Mouse (Mus musculus): ENCODE measurements around the gene Gm28047. TPM values are rescaled to one million over a fixed set of nuclear protein-coding genes. Genes with fewer than 3 reads are reported as not detected.

The Gm28047 gene
- polyA plus RNA-seq, 1 experiment = not detected

- DNase-seq = no peak
- peaks cover 6% of the 10 kb centered on the region for H3K4me1 ChIP-seq (ENCODE audit: control insufficient read depth, insufficient read depth, low read length)
- WGBS = 82% methylated on average over 19 of the region's 19 CpGs
- no peak overlapping the region for H3K4me3 ChIP-seq (replicated peaks; ENCODE audit: insufficient read depth, low read depth, low read length)
- H3K27ac ChIP-seq (ENCODE audit: insufficient read depth, low read length) = no peak overlapping the region
- TF ChIP-seq CTCF (IDR thresholded peaks at IDR 0.05; ENCODE audit: borderline replicate concordance, insufficient read depth, low read depth, low read length) (no peak), POLR2A (IDR thresholded peaks at IDR 0.05; ENCODE audit: borderline replicate concordance, insufficient read depth, low read length) (no peak)
- H3K27me3 ChIP-seq (ENCODE audit: control insufficient read depth, insufficient read depth, low read length) = no peaks in the 10 kb centered on the region
These were observed 123.6 kb downstream of the Gm28047 start for GRCm38 (mm10) chr15:102501084-102501814.

DNA sequence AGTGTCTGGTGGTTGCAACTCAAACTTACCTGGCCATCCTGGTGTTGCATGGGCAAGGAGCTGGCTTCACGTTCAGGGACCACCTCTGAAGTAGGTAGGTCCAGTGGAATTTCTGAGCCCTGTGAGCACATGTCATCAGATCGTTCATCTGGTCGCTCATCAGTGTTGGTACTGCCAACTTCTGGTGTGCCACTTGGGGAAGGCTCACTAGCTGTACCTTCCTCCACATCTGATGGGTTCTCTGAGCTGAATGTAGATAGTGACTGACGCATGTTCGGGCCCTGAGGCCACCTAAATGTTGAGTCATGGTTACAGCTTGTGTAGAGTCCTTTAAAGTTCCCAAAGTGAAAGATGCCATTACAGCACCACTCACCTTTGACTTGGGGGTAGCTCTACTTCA, 124.4 kb downstream of the Gm28047 start:
- H3K27me3 ChIP-seq (ENCODE audit: control insufficient read depth, insufficient read depth, low read length) = no peaks in the 10 kb centered on the region
- H3K4me3 ChIP-seq (replicated peaks; ENCODE audit: insufficient read depth, low read depth, low read length) = no peak overlapping the region
- WGBS = 69% methylated on average over 5 of the region's 5 CpGs
- no peak overlapping the region for H3K27ac ChIP-seq (ENCODE audit: insufficient read depth, low read length)
- H3K4me1 ChIP-seq (ENCODE audit: control insufficient read depth, insufficient read depth, low read length) = peaks cover 4% of the 10 kb centered on the region
- DNase-seq = no peak
- TF ChIP-seq POLR2A (IDR thresholded peaks at IDR 0.05; ENCODE audit: borderline replicate concordance, insufficient read depth, low read length) = no peak

GRCm38 (mm10) chr15:102499851-102500250, 125.0 kb downstream of the Gm28047 start:
- Histone ChIP-seq H3K27me3 (ENCODE audit: control insufficient read depth, insufficient read depth, low read length) (no peaks in the 10 kb centered on the region), H3K4me3 (replicated peaks; ENCODE audit: insufficient read depth, low read depth, low read length) (no peak overlapping the region), H3K27ac (ENCODE audit: insufficient read depth, low read length) (no peak overlapping the region), H3K4me1 (ENCODE audit: control insufficient read depth, insufficient read depth, low read length) (no peaks in the 10 kb centered on the region; the same call in none of the 2 replicates)
- TF ChIP-seq POLR2A (IDR thresholded peaks at IDR 0.05; ENCODE audit: borderline replicate concordance, insufficient read depth, low read length) = no peak
- TF ChIP-seq CTCF (IDR thresholded peaks at IDR 0.05; ENCODE audit: borderline replicate concordance, insufficient read depth, low read depth, low read length) = no peak
- no peak for DNase-seq
- WGBS = 79% methylated on average over 6 of the region's 6 CpGs

GRCm38 (mm10) chr15:102499370-102499769, 125.5 kb downstream of the Gm28047 start:
- no peak for TF ChIP-seq CTCF (IDR thresholded peaks at IDR 0.05; ENCODE audit: borderline replicate concordance, insufficient read depth, low read depth, low read length)
- no peak for TF ChIP-seq POLR2A (IDR thresholded peaks at IDR 0.05; ENCODE audit: borderline replicate concordance, insufficient read depth, low read length)
- no peak overlapping the region for H3K27ac ChIP-seq (ENCODE audit: insufficient read depth, low read length)
- H3K4me3 ChIP-seq (replicated peaks; ENCODE audit: insufficient read depth, low read depth, low read length) = no peak overlapping the region
- 40% methylated on average over 3 of the region's 3 CpGs for WGBS
- no peaks in the 10 kb centered on the region for H3K27me3 ChIP-seq (ENCODE audit: control insufficient read depth, insufficient read depth, low read length)
- no peak for DNase-seq
- no peaks in the 10 kb centered on the region; the same call in none of the 2 replicates for H3K4me1 ChIP-seq (ENCODE audit: control insufficient read depth, insufficient read depth, low read length)

DNA sequence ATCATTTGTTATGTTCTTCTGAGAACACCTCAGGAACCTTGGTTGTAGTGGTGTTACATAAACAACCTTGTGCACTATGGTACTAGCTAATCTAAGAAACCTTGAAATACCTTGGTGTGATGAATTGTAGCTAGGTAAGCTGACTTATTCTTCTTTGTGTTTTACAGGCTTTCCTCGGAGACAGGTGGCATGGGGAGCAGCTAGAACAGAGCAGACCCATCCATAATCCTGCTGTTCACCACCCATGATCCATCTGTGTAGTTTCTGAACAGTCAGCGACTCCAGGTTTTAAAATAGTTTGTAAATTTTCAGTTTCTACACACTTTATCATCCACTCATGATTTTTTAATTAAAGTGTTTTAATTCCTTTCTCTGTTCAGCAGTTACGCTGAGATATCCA, 126.5 kb downstream of the Gm28047 start:
- WGBS = 45% methylated on average over 3 of the region's 3 CpGs
- Histone ChIP-seq H3K27me3 (ENCODE audit: control insufficient read depth, insufficient read depth, low read length) (no peaks in the 10 kb centered on the region), H3K4me1 (ENCODE audit: control insufficient read depth, insufficient read depth, low read length) (peaks cover 3% of the 10 kb centered on the region), H3K4me3 (replicated peaks; ENCODE audit: insufficient read depth, low read depth, low read length) (no peak overlapping the region), H3K27ac (ENCODE audit: insufficient read depth, low read length) (no peak overlapping the region)
- TF ChIP-seq CTCF (IDR thresholded peaks at IDR 0.05; ENCODE audit: borderline replicate concordance, insufficient read depth, low read depth, low read length) (no peak), POLR2A (IDR thresholded peaks at IDR 0.05; ENCODE audit: borderline replicate concordance, insufficient read depth, low read length) (no peak)
- no peak for DNase-seq

- WGBS = 85% methylated on average over 1 of the region's 1 CpGs
These were observed 137.2 kb downstream of the Gm28047 start for GRCm38 (mm10) chr15:102487664-102488063.

GRCm38 (mm10) chr15:102485853-102486252, 139.0 kb downstream of the Gm28047 start:
- H3K27me3 ChIP-seq (ENCODE audit: control insufficient read depth, insufficient read depth, low read length) = no peaks in the 10 kb centered on the region
- H3K4me3 ChIP-seq (replicated peaks; ENCODE audit: insufficient read depth, low read depth, low read length) = no peak overlapping the region
- no peaks in the 10 kb centered on the region; the same call in 1 of the 2 replicates for H3K4me1 ChIP-seq (ENCODE audit: control insufficient read depth, insufficient read depth, low read length)
- H3K27ac ChIP-seq (ENCODE audit: insufficient read depth, low read length) = no peak overlapping the region
- TF ChIP-seq CTCF (IDR thresholded peaks at IDR 0.05; ENCODE audit: borderline replicate concordance, insufficient read depth, low read depth, low read length) (no peak), POLR2A (IDR thresholded peaks at IDR 0.05; ENCODE audit: borderline replicate concordance, insufficient read depth, low read length) (no peak)
- no peak for DNase-seq
- WGBS = 64% methylated on average over 12 of the region's 12 CpGs

More at GRCm38 (mm10) chr15:102487664-102488063, 137.2 kb downstream of the Gm28047 start:
- H3K27me3 ChIP-seq (ENCODE audit: control insufficient read depth, insufficient read depth, low read length) = no peaks in the 10 kb centered on the region
- no peaks in the 10 kb centered on the region; the same call in 1 of the 2 replicates for H3K4me1 ChIP-seq (ENCODE audit: control insufficient read depth, insufficient read depth, low read length)
- no peak overlapping the region for H3K27ac ChIP-seq (ENCODE audit: insufficient read depth, low read length)
- TF ChIP-seq POLR2A (IDR thresholded peaks at IDR 0.05; ENCODE audit: borderline replicate concordance, insufficient read depth, low read length) (no peak), CTCF (IDR thresholded peaks at IDR 0.05; ENCODE audit: borderline replicate concordance, insufficient read depth, low read depth, low read length) (no peak)
- no peak overlapping the region for H3K4me3 ChIP-seq (replicated peaks; ENCODE audit: insufficient read depth, low read depth, low read length)
- DNase-seq = no peak

DNA sequence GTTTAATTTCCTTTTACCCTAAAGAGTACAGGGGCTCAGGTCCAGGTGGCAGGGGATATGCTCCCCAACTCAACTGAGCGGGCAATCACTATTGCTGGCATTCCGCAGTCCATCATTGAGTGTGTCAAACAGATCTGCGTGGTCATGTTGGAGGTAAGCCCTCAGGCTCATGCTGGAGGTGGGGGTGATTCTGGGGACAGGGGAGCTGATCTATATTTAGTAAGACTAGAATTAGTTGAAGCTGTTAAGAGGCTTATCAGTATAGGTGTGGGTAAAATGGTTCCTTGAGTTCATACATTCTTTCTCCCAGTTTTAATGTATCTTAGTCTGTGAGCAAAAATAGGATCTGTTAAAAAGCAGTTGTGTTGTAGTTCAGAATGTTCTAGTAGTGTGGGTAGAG, 141.7 kb downstream of the Gm28047 start:
- no peak for DNase-seq
- no peak for TF ChIP-seq POLR2A (IDR thresholded peaks at IDR 0.05; ENCODE audit: borderline replicate concordance, insufficient read depth, low read length)
- no peak for TF ChIP-seq CTCF (IDR thresholded peaks at IDR 0.05; ENCODE audit: borderline replicate concordance, insufficient read depth, low read depth, low read length)
- Histone ChIP-seq H3K27me3 (ENCODE audit: control insufficient read depth, insufficient read depth, low read length) (no peaks in the 10 kb centered on the region), H3K4me3 (replicated peaks; ENCODE audit: insufficient read depth, low read depth, low read length) (no peak overlapping the region), H3K27ac (ENCODE audit: insufficient read depth, low read length) (no peak overlapping the region), H3K4me1 (ENCODE audit: control insufficient read depth, insufficient read depth, low read length) (no peaks in the 10 kb centered on the region; the same call in 1 of the 2 replicates)
- WGBS = 72% methylated on average over 3 of the region's 3 CpGs
